Mouse (Mus musculus): ENCODE results near the gene Cyp27b1. TPM values are rescaled to one million over a fixed set of nuclear protein-coding genes. Genes with fewer than 3 reads are reported as not detected.

Cyp27b1 gene
- polyA plus RNA-seq, 1 experiment from 2014 or later: 0.13 TPM

- Histone ChIP-seq H3K27ac (ENCODE audit: low read depth, low read length) (no peak overlapping the region), H3K4me3 (ENCODE audit: low read depth, low read length) (peak overlapping the region; percentile 41), H3K27me3 (ENCODE audit: control insufficient read depth, insufficient read depth, low read length) (peaks cover 85% of the 10 kb centered on the region), H3K4me2 (peak overlapping the region; percentile 62), H3K9me3 (replicated peaks; ENCODE audit: control insufficient read depth, low read length) (no peaks in the 10 kb centered on the region), H3K4me1 (ENCODE audit: control insufficient read depth, insufficient read depth, low read length) (peaks cover 12% of the 10 kb centered on the region), H3K36me3 (ENCODE audit: control insufficient read depth, insufficient read depth, low read length) (no peaks in the 10 kb centered on the region), H3K9ac (ENCODE audit: low read depth, low read length) (no peak overlapping the region)
- ATAC-seq (replicated peaks; ENCODE audit: insufficient number of reproducible peaks, low FRiP score, low TSS enrichment): no peak
- 1% methylated on average over 41 of the region's 49 CpGs for WGBS (ENCODE audit: insufficient replicate concordance)
Observed at GRCm38 (mm10) chr10:127078677-127079575, 30.9 kb downstream of the Cyp27b1 start.

GRCm38 (mm10) chr10:127079665-127080391 is 31.8 kb downstream of the Cyp27b1 start:
- ATAC-seq (replicated peaks; ENCODE audit: insufficient number of reproducible peaks, low FRiP score, low TSS enrichment): no peak
- peaks cover 94% of the 10 kb centered on the region for H3K27me3 ChIP-seq (ENCODE audit: control insufficient read depth, insufficient read depth, low read length)
- WGBS (ENCODE audit: insufficient replicate concordance): 2% methylated on average over 70 of the region's 70 CpGs
- no peaks in the 10 kb centered on the region for H3K9me3 ChIP-seq (replicated peaks; ENCODE audit: control insufficient read depth, low read length)
- peak overlapping the region; percentile 62 for H3K4me2 ChIP-seq
- 0 out of 2 replicates have a peak overlapping the region, but pooled peaks have one; percentile 28 for H3K9ac ChIP-seq (ENCODE audit: low read depth, low read length)
- H3K4me1 ChIP-seq (ENCODE audit: control insufficient read depth, insufficient read depth, low read length): peaks cover 12% of the 10 kb centered on the region
- no peak overlapping the region for H3K27ac ChIP-seq (ENCODE audit: low read depth, low read length)
- no peaks in the 10 kb centered on the region for H3K36me3 ChIP-seq (ENCODE audit: control insufficient read depth, insufficient read depth, low read length)
- peak overlapping the region; percentile 41 for H3K4me3 ChIP-seq (ENCODE audit: low read depth, low read length)

- WGBS (ENCODE audit: insufficient replicate concordance): 2% methylated on average over 48 of the region's 48 CpGs
- peak overlapping the region; percentile 56 for H3K4me2 ChIP-seq
- H3K4me3 ChIP-seq (ENCODE audit: low read depth, low read length): peak overlapping the region; percentile 33
- H3K27me3 ChIP-seq (ENCODE audit: control insufficient read depth, insufficient read depth, low read length): peaks cover 86% of the 10 kb centered on the region
- no peak overlapping the region for H3K27ac ChIP-seq (ENCODE audit: low read depth, low read length)
- no peaks in the 10 kb centered on the region for H3K9me3 ChIP-seq (replicated peaks; ENCODE audit: control insufficient read depth, low read length)
- peaks cover 12% of the 10 kb centered on the region for H3K4me1 ChIP-seq (ENCODE audit: control insufficient read depth, insufficient read depth, low read length)
- no peak for ATAC-seq (replicated peaks; ENCODE audit: insufficient number of reproducible peaks, low FRiP score, low TSS enrichment)
- no peaks in the 10 kb centered on the region for H3K36me3 ChIP-seq (ENCODE audit: control insufficient read depth, insufficient read depth, low read length)
- H3K9ac ChIP-seq (ENCODE audit: low read depth, low read length): no peak overlapping the region
Observed at GRCm38 (mm10) chr10:127080901-127081780, 33.1 kb downstream of the Cyp27b1 start.

- H3K27me3 ChIP-seq (ENCODE audit: control insufficient read depth, insufficient read depth, low read length): peaks cover 83% of the 10 kb centered on the region
- H3K4me2 ChIP-seq: no peak overlapping the region
- 28% methylated on average over 8 of the region's 8 CpGs for WGBS (ENCODE audit: insufficient replicate concordance)
- no peaks in the 10 kb centered on the region for H3K9me3 ChIP-seq (replicated peaks; ENCODE audit: control insufficient read depth, low read length)
- H3K4me3 ChIP-seq (ENCODE audit: low read depth, low read length): no peak overlapping the region; the same call in 1 of the 2 replicates
- no peak for ATAC-seq (replicated peaks; ENCODE audit: insufficient number of reproducible peaks, low FRiP score, low TSS enrichment)
- H3K36me3 ChIP-seq (ENCODE audit: control insufficient read depth, insufficient read depth, low read length): no peaks in the 10 kb centered on the region
- no peak overlapping the region for H3K9ac ChIP-seq (ENCODE audit: low read depth, low read length)
- peaks cover 12% of the 10 kb centered on the region for H3K4me1 ChIP-seq (ENCODE audit: control insufficient read depth, insufficient read depth, low read length)
- no peak overlapping the region for H3K27ac ChIP-seq (ENCODE audit: low read depth, low read length)
Observed at GRCm38 (mm10) chr10:127081996-127082620, 34.1 kb downstream of the Cyp27b1 start.

GRCm38 (mm10) chr10:127083292-127083914 is 35.4 kb downstream of the Cyp27b1 start:
- no peaks in the 10 kb centered on the region for H3K9me3 ChIP-seq (replicated peaks; ENCODE audit: control insufficient read depth, low read length)
- no peaks in the 10 kb centered on the region for H3K36me3 ChIP-seq (ENCODE audit: control insufficient read depth, insufficient read depth, low read length)
- peaks cover 84% of the 10 kb centered on the region for H3K27me3 ChIP-seq (ENCODE audit: control insufficient read depth, insufficient read depth, low read length)
- no peak for ATAC-seq (replicated peaks; ENCODE audit: insufficient number of reproducible peaks, low FRiP score, low TSS enrichment)
- no peak overlapping the region for H3K9ac ChIP-seq (ENCODE audit: low read depth, low read length)
- WGBS (ENCODE audit: insufficient replicate concordance): 27% methylated on average over 8 of the region's 8 CpGs
- no peak overlapping the region for H3K4me3 ChIP-seq (ENCODE audit: low read depth, low read length)
- H3K4me1 ChIP-seq (ENCODE audit: control insufficient read depth, insufficient read depth, low read length): peaks cover 12% of the 10 kb centered on the region
- H3K4me2 ChIP-seq: no peak overlapping the region
- H3K27ac ChIP-seq (ENCODE audit: low read depth, low read length): no peak overlapping the region

GRCm38 (mm10) chr10:127083915-127084306 is 35.9 kb downstream of the Cyp27b1 start:
- Histone ChIP-seq H3K36me3 (ENCODE audit: control insufficient read depth, insufficient read depth, low read length) (no peaks in the 10 kb centered on the region), H3K27ac (ENCODE audit: low read depth, low read length) (no peak overlapping the region), H3K27me3 (ENCODE audit: control insufficient read depth, insufficient read depth, low read length) (peaks cover 81% of the 10 kb centered on the region), H3K9ac (ENCODE audit: low read depth, low read length) (no peak overlapping the region), H3K4me2 (no peak overlapping the region), H3K4me1 (ENCODE audit: control insufficient read depth, insufficient read depth, low read length) (peaks cover 9% of the 10 kb centered on the region), H3K4me3 (ENCODE audit: low read depth, low read length) (no peak overlapping the region), H3K9me3 (replicated peaks; ENCODE audit: control insufficient read depth, low read length) (no peaks in the 10 kb centered on the region)
- 36% methylated on average over 5 of the region's 5 CpGs for WGBS (ENCODE audit: insufficient replicate concordance)
- no peak for ATAC-seq (replicated peaks; ENCODE audit: insufficient number of reproducible peaks, low FRiP score, low TSS enrichment)

- 76% methylated on average over 9 of the region's 9 CpGs for WGBS (ENCODE audit: insufficient replicate concordance)
- Histone ChIP-seq H3K9me3 (replicated peaks; ENCODE audit: control insufficient read depth, low read length) (no peaks in the 10 kb centered on the region), H3K4me3 (ENCODE audit: low read depth, low read length) (no peak overlapping the region), H3K36me3 (ENCODE audit: control insufficient read depth, insufficient read depth, low read length) (no peaks in the 10 kb centered on the region), H3K4me2 (no peak overlapping the region), H3K4me1 (ENCODE audit: control insufficient read depth, insufficient read depth, low read length) (no peaks in the 10 kb centered on the region; the same call in 1 of the 2 replicates), H3K9ac (ENCODE audit: low read depth, low read length) (no peak overlapping the region), H3K27me3 (ENCODE audit: control insufficient read depth, insufficient read depth, low read length) (peaks cover 81% of the 10 kb centered on the region), H3K27ac (ENCODE audit: low read depth, low read length) (no peak overlapping the region)
- no peak for ATAC-seq (replicated peaks; ENCODE audit: insufficient number of reproducible peaks, low FRiP score, low TSS enrichment)
Observed at GRCm38 (mm10) chr10:127085052-127085451, 37.0 kb downstream of the Cyp27b1 start.

All from heart, embryonic 11.5 days (tissue).